Mouse (Mus musculus): ENCODE measurements at regions not wholly inside any gene's neighbourhood (a gene's known extent, or its start where the extent isn't known, plus 50 kb on each side); places are given as distances from the start of the nearest gene placed in this dataset.

- no peak for TF ChIP-seq CTCF (IDR thresholded peaks at IDR 0.05; ENCODE audit: borderline replicate concordance, control insufficient read depth, extremely low read depth, insufficient read depth, low read length, poor library complexity)
- TF ChIP-seq POLR2A (IDR thresholded peaks at IDR 0.05; ENCODE audit: control insufficient read depth, extremely low read depth, insufficient read depth, low read length, poor library complexity): no peak
Observed at GRCm38 (mm10) chr17:47214111-47214510, 154.6 kb upstream of the Mrps10 start.

Data from thymus, adult 2 months (tissue).